Mouse (Mus musculus) ES-Bruce4 (cell line): Measurements from ENCODE around the gene Gm20838. TPM values are rescaled to one million over a fixed set of nuclear protein-coding genes. Genes with fewer than 3 reads are reported as not detected.
"Not testable (repeated sequence)": the region's sequence is repeated elsewhere in the genome, so short reads cannot be mapped to it uniquely, and the experiment has no call there.

ENCODE experiments used
- H3K27ac ChIP-seq: 2 replicates; pipeline ENCODE4 v1.5.1; 2012; ENCODE audit warnings: low read length, inconsistent platforms; ENCODE audit not compliant: insufficient read depth
- H3K27me3 ChIP-seq: 2 replicates; pipeline ENCODE4 v1.6.1; 2012; ENCODE audit warnings: mild to moderate bottlenecking, low read length, inconsistent platforms; ENCODE audit not compliant: control insufficient read depth, poor library complexity, insufficient read depth, severe bottlenecking
- H3K36me3 ChIP-seq: 2 replicates; pipeline ENCODE4 v1.6.1; 2012; ENCODE audit warnings: inconsistent platforms, mild to moderate bottlenecking, low read length, moderate library complexity; ENCODE audit not compliant: control insufficient read depth, poor library complexity, insufficient read depth, severe bottlenecking
- H3K4me1 ChIP-seq: one replicate; pipeline ENCODE4 v1.8.1; 2011; ENCODE audit warnings: low read length; ENCODE audit not compliant: control insufficient read depth, insufficient read depth
- H3K4me3 ChIP-seq: 2 replicates; pipeline ENCODE4 v1.5.1; 2011; ENCODE audit warnings: low read depth, mild to moderate bottlenecking, low read length
- H3K9ac ChIP-seq: 2 replicates; pipeline ENCODE4 v1.6.1; 2012; ENCODE audit warnings: low read depth, mild to moderate bottlenecking, inconsistent platforms; ENCODE audit not compliant: poor library complexity, severe bottlenecking
- H3K9me3 ChIP-seq: replicated peaks from 2 replicates; pipeline ENCODE4 v1.6.1; 2012; ENCODE audit warnings: mild to moderate bottlenecking, low read length, inconsistent platforms; ENCODE audit not compliant: control insufficient read depth, poor library complexity, insufficient read depth, severe bottlenecking
- polyA plus RNA-seq: library from polyadenylated mRNA; stranded (reverse); fragments of >200 nt; gene quantifications from 2 replicates; pipeline ENCODE4 v1.2.4, GENCODE M21; 2011; ENCODE audit warnings: low read depth; ENCODE audit not compliant: missing spikeins, insufficient read depth, insufficient read length

Gm20838 gene
- polyA plus RNA-seq = not detected in 2 replicates

- not testable (repeated sequence) for H3K4me3 ChIP-seq, H3K9ac ChIP-seq, H3K27ac ChIP-seq, H3K36me3 ChIP-seq, H3K4me1 ChIP-seq, H3K27me3 ChIP-seq, H3K9me3 ChIP-seq
Observed at GRCm38 (mm10) chrY:33543064-33543463, at the start of gene Gm20838. Gm20838 (minus strand) TSS chrY:33543164.
